ENCODE assay signal across 17 mouse cellular contexts in the genomic region with DNA sequence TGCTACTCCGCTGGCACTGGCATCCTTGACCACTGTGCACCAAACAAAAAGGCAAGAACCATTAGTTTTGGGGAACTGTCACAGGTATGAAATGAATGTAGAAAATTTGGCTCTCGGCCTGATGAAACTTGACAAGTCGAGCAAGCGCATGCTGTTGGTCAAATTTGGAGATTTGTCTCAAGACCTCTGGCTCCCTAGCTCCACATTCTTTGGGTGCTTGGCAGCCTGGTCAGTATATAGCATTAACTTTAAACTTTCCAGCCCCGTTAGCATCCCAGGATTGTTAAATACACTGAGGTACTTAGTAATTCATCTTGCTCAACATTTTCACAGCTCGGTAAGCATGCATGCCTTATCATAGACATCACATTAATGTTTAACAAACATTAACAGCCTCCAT.
DNase-seq lines count a peak whose midpoint lies in the region; ATAC-seq and TF ChIP-seq lines count a peak whose summit lies in the region.
"Had no signal": no experiment of that assay in that cellular context is flagged by ENCODE, and none has a peak within 500 bp of the region (broad histone marks: within the 10 kb centered on the region; RNA-seq: fewer than 3 reads in every experiment).

No protein-coding gene starts in this region.

- H3K4me3 ChIP-seq in kidney, adult 2 months (ENCODE audit: insufficient read depth, low read depth, low read length) = no peak overlapping the region
- H3K4me3 ChIP-seq in kidney, embryonic 15.5 days (replicated peaks) = no peak overlapping the region
- H3K4me3 ChIP-seq: embryonic facial prominence, embryonic 12.5 days; forebrain, embryonic 15.5 days; hindbrain, embryonic 13.5 days had no signal

- H3K9me3 ChIP-seq in kidney, embryonic 15.5 days (replicated peaks) = no peaks in the 10 kb centered on the region
- H3K9me3 ChIP-seq: embryonic facial prominence, embryonic 12.5 days; forebrain, embryonic 15.5 days; hindbrain, embryonic 13.5 days had no signal

- no peak overlapping the region for H3K4me2 ChIP-seq in kidney, embryonic 15.5 days
- H3K4me2 ChIP-seq: embryonic facial prominence, embryonic 12.5 days; forebrain, embryonic 15.5 days; hindbrain, embryonic 13.5 days had no signal

- no peak for TF ChIP-seq POLR2A in kidney, adult 2 months (IDR thresholded peaks at IDR 0.05; ENCODE audit: low read depth, low read length)

- peak; percentile 64 for DNase-seq in Patski (ENCODE audit: low read depth, low spot score)
- peak; percentile 65 for DNase-seq in kidney, adult 2 months
- DNase-seq in kidney, postnatal 14 days = peak; percentile 54
- DNase-seq in heart, postnatal 4 days = no peak
- no peak for DNase-seq in testis, postnatal 10 days (ENCODE audit: low spot score)
- DNase-seq in cerebellum, postnatal 4 days (ENCODE audit: low spot score in 2 of 2) = no peak
- DNase-seq: adrenal gland, postnatal 10 days; cerebellum, adult 11 months; cerebellum, adult 8-10 months; cerebellum, postnatal 14 days; heart, postnatal 10 days had no signal

- H3K27me3 ChIP-seq in Patski = no peaks in the 10 kb centered on the region
- no peaks in the 10 kb centered on the region for H3K27me3 ChIP-seq in kidney, adult 2 months (replicated peaks; ENCODE audit: control insufficient read depth, insufficient read depth, low read length)
- H3K27me3 ChIP-seq in kidney, embryonic 15.5 days = no peaks in the 10 kb centered on the region
- H3K27me3 ChIP-seq: CH12.LX; embryonic facial prominence, embryonic 12.5 days; forebrain, embryonic 15.5 days; hindbrain, embryonic 13.5 days had no signal

- H3K4me1 ChIP-seq in kidney, adult 2 months (ENCODE audit: control insufficient read depth, insufficient read depth, low read length) = no peaks in the 10 kb centered on the region; the same call in 1 of the 2 replicates
- H3K4me1 ChIP-seq in kidney, embryonic 15.5 days = peaks cover 19% of the 10 kb centered on the region
- H3K4me1 ChIP-seq: embryonic facial prominence, embryonic 12.5 days; forebrain, embryonic 15.5 days had no signal

- WGBS in kidney, adult 2 months = 23% methylated on average over 6 of the region's 6 CpGs
- 62% methylated on average over 6 of the region's 6 CpGs for WGBS in kidney, embryonic 15.5 days

- CTCF ChIA-PET in Patski (lab: Charles Lee) = no interaction called here

- no peak for TF ChIP-seq CTCF in Patski (IDR thresholded peaks at IDR 0.05)
- no peak for TF ChIP-seq CTCF in kidney, adult 2 months (conservative IDR thresholded peaks at IDR 0.05; ENCODE audit: insufficient read depth, insufficient read length, low read depth, low read length)

- H3K36me3 ChIP-seq in kidney, adult 2 months (ENCODE audit: control insufficient read depth, insufficient read depth, low read length) = no peaks in the 10 kb centered on the region
- no peaks in the 10 kb centered on the region for H3K36me3 ChIP-seq in kidney, embryonic 15.5 days
- H3K36me3 ChIP-seq: embryonic facial prominence, embryonic 12.5 days; forebrain, embryonic 15.5 days; hindbrain, embryonic 13.5 days had no signal

- no peak overlapping the region for H3K9ac ChIP-seq in kidney, embryonic 15.5 days
- H3K9ac ChIP-seq: embryonic facial prominence, embryonic 12.5 days; forebrain, embryonic 15.5 days; hindbrain, embryonic 13.5 days had no signal

- POLR2A ChIA-PET in Patski (lab: Charles Lee) = no interaction called here

- peak; percentile 57 for ATAC-seq in Patski
- ATAC-seq in kidney, embryonic 15.5 days (replicated peaks; ENCODE audit: low FRiP score) = peak; percentile 67
- ATAC-seq: forebrain, embryonic 15.5 days; hindbrain, postnatal 0 days had no signal

- in situ Hi-C loops in Patski (cut with MboI; ENCODE audit: low pct_unique_long_range_greater_than_20kb) = no loop called here

- H3K27ac ChIP-seq in kidney, adult 2 months (ENCODE audit: insufficient read depth, low read depth, low read length) = no peak overlapping the region
- H3K27ac ChIP-seq in kidney, embryonic 15.5 days = peak overlapping the region; percentile 39
- H3K27ac ChIP-seq: embryonic facial prominence, embryonic 12.5 days; forebrain, embryonic 15.5 days; hindbrain, embryonic 13.5 days; hindbrain, postnatal 0 days had no signal

Comparison
In these comparisons a context has a peak if more than half of its experiments do, and no peak if none do; other contexts are left out.
1. DNase-seq: peak in Patski (single experiment), kidney, adult 2 months (single experiment) and kidney, postnatal 14 days (single experiment); none in heart, postnatal 4 days (single experiment), testis, postnatal 10 days (single experiment) and cerebellum, postnatal 4 days (0 of 2).